ENCODE assay signal across 26 mouse cellular contexts in the genomic region with DNA sequence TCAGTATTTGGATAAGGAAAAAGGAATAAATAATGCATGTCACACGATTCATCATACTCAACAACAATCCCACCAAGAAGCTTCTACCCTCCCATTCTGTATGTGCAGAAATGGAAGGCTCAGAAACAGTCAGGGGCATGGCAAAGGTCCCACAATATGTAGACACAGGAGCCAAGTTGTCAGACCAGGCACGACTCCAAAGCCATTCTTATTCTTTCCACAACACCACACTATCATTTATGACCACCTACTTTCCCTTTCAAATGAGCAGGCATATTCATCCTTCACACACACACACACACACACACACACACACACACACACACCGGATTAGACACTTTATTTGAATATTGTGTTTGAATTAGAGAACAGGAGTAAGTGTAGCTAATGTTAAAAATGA.
DNase-seq lines count a peak whose midpoint lies in the region; ATAC-seq lines count a peak whose summit lies in the region.
"Had no signal": no experiment of that assay in that cellular context is flagged by ENCODE, and none has a peak within 500 bp of the region (broad histone marks: within the 10 kb centered on the region; RNA-seq: fewer than 3 reads in every experiment).

No protein-coding gene starts in this region.

- ATAC-seq in cerebellum, adult (ENCODE audit: insufficient number of reproducible peaks, low FRiP score, low TSS enrichment) = no peak
- peak; percentile 53 for ATAC-seq in forebrain, embryonic 15.5 days (replicated peaks)
- ATAC-seq in forebrain, embryonic 12.5 days (ENCODE audit: low FRiP score) = no peak
- ATAC-seq in midbrain, embryonic 16.5 days = 0 out of 2 replicates have a peak, but pooled peaks have one; percentile 42
- no peak; the same call in 1 of the 2 replicates for ATAC-seq in midbrain, embryonic 15.5 days (replicated peaks)
- peak; percentile 78 for ATAC-seq in forebrain, embryonic 16.5 days
- ATAC-seq in erythroblast, adult 5-6 weeks (replicated peaks; ENCODE audit: low FRiP score, poor library complexity, severe bottlenecking) = no peak

- H3K9me3 ChIP-seq in forebrain, embryonic 15.5 days = no peaks in the 10 kb centered on the region
- H3K9me3 ChIP-seq in forebrain, embryonic 12.5 days = no peaks in the 10 kb centered on the region
- no peaks in the 10 kb centered on the region for H3K9me3 ChIP-seq in midbrain, embryonic 16.5 days (replicated peaks; ENCODE audit: control insufficient read depth, low read length, poor library complexity, severe bottlenecking)
- H3K9me3 ChIP-seq in midbrain, embryonic 15.5 days = no peaks in the 10 kb centered on the region
- no peaks in the 10 kb centered on the region for H3K9me3 ChIP-seq in forebrain, embryonic 16.5 days (ENCODE audit: control insufficient read depth, low read length)
- H3K9me3 ChIP-seq: embryonic facial prominence, embryonic 13.5 days; heart, embryonic 15.5 days; limb, embryonic 10.5 days; liver, embryonic 15.5 days; lung, embryonic 15.5 days; megakaryocyte, embryonic 14.5 days had no signal

- no peaks in the 10 kb centered on the region for H3K27me3 ChIP-seq in forebrain, embryonic 15.5 days
- no peaks in the 10 kb centered on the region for H3K27me3 ChIP-seq in forebrain, embryonic 12.5 days
- no peaks in the 10 kb centered on the region for H3K27me3 ChIP-seq in midbrain, embryonic 16.5 days (ENCODE audit: control insufficient read depth, insufficient read depth, low read depth, low read length)
- H3K27me3 ChIP-seq in midbrain, embryonic 15.5 days (replicated peaks) = no peaks in the 10 kb centered on the region
- H3K27me3 ChIP-seq in forebrain, embryonic 16.5 days (replicated peaks; ENCODE audit: control insufficient read depth, insufficient read depth, low read length) = no peaks in the 10 kb centered on the region
- H3K27me3 ChIP-seq: embryonic facial prominence, embryonic 13.5 days; heart, embryonic 15.5 days; liver, embryonic 15.5 days; lung, embryonic 15.5 days; megakaryocyte, embryonic 14.5 days had no signal

- H3K27ac ChIP-seq in forebrain, embryonic 15.5 days (replicated peaks) = no peak overlapping the region
- no peak overlapping the region for H3K27ac ChIP-seq in forebrain, embryonic 12.5 days
- H3K27ac ChIP-seq in midbrain, embryonic 16.5 days (ENCODE audit: low read length) = no peak overlapping the region
- H3K27ac ChIP-seq in midbrain, embryonic 15.5 days = no peak overlapping the region
- H3K27ac ChIP-seq in forebrain, embryonic 16.5 days (ENCODE audit: low read length) = no peak overlapping the region
- H3K27ac ChIP-seq: embryonic facial prominence, embryonic 13.5 days; heart, embryonic 15.5 days; kidney, postnatal 0 days; left cerebral cortex, adult 2 months; limb, embryonic 10.5 days; liver, embryonic 15.5 days; lung, embryonic 15.5 days had no signal

- H3K4me2 ChIP-seq in forebrain, embryonic 15.5 days (replicated peaks) = no peak overlapping the region
- no peak overlapping the region for H3K4me2 ChIP-seq in forebrain, embryonic 12.5 days
- no peak overlapping the region for H3K4me2 ChIP-seq in midbrain, embryonic 16.5 days (ENCODE audit: low read length)
- H3K4me2 ChIP-seq in midbrain, embryonic 15.5 days = no peak overlapping the region
- no peak overlapping the region for H3K4me2 ChIP-seq in forebrain, embryonic 16.5 days (ENCODE audit: low read length)
- H3K4me2 ChIP-seq: embryonic facial prominence, embryonic 13.5 days; heart, embryonic 15.5 days; liver, embryonic 15.5 days; lung, embryonic 15.5 days had no signal

- H3K9ac ChIP-seq in forebrain, embryonic 15.5 days (replicated peaks) = no peak overlapping the region
- H3K9ac ChIP-seq in forebrain, embryonic 12.5 days = no peak overlapping the region
- H3K9ac ChIP-seq in midbrain, embryonic 16.5 days (ENCODE audit: low read depth, low read length) = no peak overlapping the region
- no peak overlapping the region for H3K9ac ChIP-seq in midbrain, embryonic 15.5 days
- H3K9ac ChIP-seq in forebrain, embryonic 16.5 days (replicated peaks; ENCODE audit: low read depth, low read length) = no peak overlapping the region
- H3K9ac ChIP-seq: embryonic facial prominence, embryonic 13.5 days; heart, embryonic 15.5 days; liver, embryonic 15.5 days; lung, embryonic 15.5 days had no signal

- no peak overlapping the region for H3K4me3 ChIP-seq in forebrain, embryonic 15.5 days
- no peak overlapping the region for H3K4me3 ChIP-seq in forebrain, embryonic 12.5 days (replicated peaks)
- no peak overlapping the region for H3K4me3 ChIP-seq in midbrain, embryonic 16.5 days (ENCODE audit: low read depth, low read length)
- no peak overlapping the region for H3K4me3 ChIP-seq in midbrain, embryonic 15.5 days
- H3K4me3 ChIP-seq in forebrain, embryonic 16.5 days (replicated peaks; ENCODE audit: low read length) = no peak overlapping the region
- H3K4me3 ChIP-seq: embryonic facial prominence, embryonic 13.5 days; heart, embryonic 15.5 days; left cerebral cortex, adult 2 months; limb, embryonic 10.5 days; liver, embryonic 15.5 days; lung, embryonic 15.5 days; megakaryocyte, embryonic 14.5 days had no signal

- H3K36me3 ChIP-seq in forebrain, embryonic 15.5 days = no peaks in the 10 kb centered on the region
- no peaks in the 10 kb centered on the region for H3K36me3 ChIP-seq in forebrain, embryonic 12.5 days (replicated peaks)
- H3K36me3 ChIP-seq in midbrain, embryonic 16.5 days (ENCODE audit: control insufficient read depth, insufficient read depth, low read length) = no peaks in the 10 kb centered on the region
- H3K36me3 ChIP-seq in midbrain, embryonic 15.5 days (replicated peaks) = no peaks in the 10 kb centered on the region
- no peaks in the 10 kb centered on the region for H3K36me3 ChIP-seq in forebrain, embryonic 16.5 days (ENCODE audit: control insufficient read depth, insufficient read depth)
- H3K36me3 ChIP-seq: embryonic facial prominence, embryonic 13.5 days; heart, embryonic 15.5 days; limb, embryonic 10.5 days; liver, embryonic 15.5 days; lung, embryonic 15.5 days had no signal

- no peaks in the 10 kb centered on the region for H3K4me1 ChIP-seq in forebrain, embryonic 15.5 days
- no peaks in the 10 kb centered on the region for H3K4me1 ChIP-seq in forebrain, embryonic 12.5 days
- H3K4me1 ChIP-seq in midbrain, embryonic 16.5 days (ENCODE audit: control insufficient read depth, insufficient read depth, low read length) = no peaks in the 10 kb centered on the region
- H3K4me1 ChIP-seq in midbrain, embryonic 15.5 days = no peaks in the 10 kb centered on the region
- H3K4me1 ChIP-seq in forebrain, embryonic 16.5 days (replicated peaks; ENCODE audit: control insufficient read depth, insufficient read depth, low read length) = peaks cover 3% of the 10 kb centered on the region; the same call in 1 of the 2 replicates
- H3K4me1 ChIP-seq: embryonic facial prominence, embryonic 13.5 days; heart, embryonic 15.5 days; limb, embryonic 10.5 days; liver, embryonic 15.5 days; lung, embryonic 15.5 days; megakaryocyte, embryonic 14.5 days had no signal

- 45% methylated on average over 3 of the region's 3 CpGs for WGBS in forebrain, embryonic 15.5 days
- WGBS in forebrain, embryonic 12.5 days = 67% methylated on average over 3 of the region's 3 CpGs
- 51% methylated on average over 3 of the region's 3 CpGs for WGBS in midbrain, embryonic 16.5 days
- WGBS in midbrain, embryonic 15.5 days = 71% methylated on average over 3 of the region's 3 CpGs
- WGBS in forebrain, embryonic 16.5 days = 45% methylated on average over 3 of the region's 3 CpGs

- peak; percentile 86 to 90 for DNase-seq in cerebellum, postnatal 10 days
- DNase-seq: adrenal gland, postnatal 36 days; cerebellum, adult 9-11 months; embryo, embryonic 11 days; heart, postnatal 36 days; kidney, adult 2 months; layer of hippocampus, adult 9-11 months; liver; lung, postnatal 36 days; right cerebral cortex, postnatal 14 days; thymus, postnatal 14 days had no signal

Comparison
In these comparisons a context has a peak if more than half of its experiments do, and no peak if none do; other contexts are left out.
1. ATAC-seq: peak in forebrain, embryonic 15.5 days (single experiment), midbrain, embryonic 16.5 days (single experiment) and forebrain, embryonic 16.5 days (single experiment); none in cerebellum, adult (single experiment), forebrain, embryonic 12.5 days (single experiment), midbrain, embryonic 15.5 days (single experiment) and erythroblast, adult 5-6 weeks (single experiment).